Mouse (Mus musculus) limb, embryonic 11.5 days (tissue): ENCODE data around the gene Baiap2l1. TPM values are rescaled to one million over a fixed set of nuclear protein-coding genes. Genes with fewer than 3 reads are reported as not detected.

ENCODE experiments used
- ATAC-seq: fragments of 200-750 bp; cut with Nextera tagmentation; 2 replicates; pipeline ENCODE4 v1.8.0; 2017; ENCODE audit warnings: low read depth; ENCODE audit not compliant: insufficient number of reproducible peaks, low FRiP score, low TSS enrichment
- DNase-seq: peaks from one replicate; pipeline ENCODE4 v3.0.0-alpha.2; 2015; ENCODE audit warnings: low spot score
- H3K27ac ChIP-seq: fragments of 300-500 bp; sonication (generic); replicated peaks from 2 replicates; pipeline ENCODE4 v1.5.1; 2014; ENCODE audit warnings: low read depth, mild to moderate bottlenecking, low read length
- H3K27me3 ChIP-seq: fragments of 300-500 bp; sonication (generic); 2 replicates; pipeline ENCODE4 v1.6.1; 2014; ENCODE audit warnings: mild to moderate bottlenecking, low read length, mixed read lengths; ENCODE audit not compliant: control insufficient read depth, insufficient read depth
- H3K36me3 ChIP-seq: fragments of 300-500 bp; sonication (generic); 2 replicates; pipeline ENCODE4 v1.6.1; 2014; ENCODE audit warnings: mild to moderate bottlenecking, low read length, moderate library complexity, mixed read lengths; ENCODE audit not compliant: control insufficient read depth, insufficient read depth
- H3K4me1 ChIP-seq: fragments of 300-500 bp; sonication (generic); 2 replicates; pipeline ENCODE4 v1.6.1; 2014; ENCODE audit warnings: low read length, mixed read lengths; ENCODE audit not compliant: control insufficient read depth, insufficient read depth
- H3K4me2 ChIP-seq: fragments of 300-500 bp; sonication (generic); 2 replicates; pipeline ENCODE4 v1.6.1; 2014; ENCODE audit warnings: low read depth, mild to moderate bottlenecking, moderate library complexity; ENCODE audit not compliant: severe bottlenecking
- H3K4me3 ChIP-seq: fragments of 300-500 bp; sonication (generic); 2 replicates; pipeline ENCODE4 v1.5.1; 2014; ENCODE audit warnings: low read depth, low read length
- H3K9ac ChIP-seq: fragments of 300-500 bp; sonication (generic); 2 replicates; pipeline ENCODE4 v1.6.1; 2014; ENCODE audit warnings: mild to moderate bottlenecking, low read length
- H3K9me3 ChIP-seq: fragments of 300-500 bp; sonication (generic); 2 replicates; pipeline ENCODE4 v1.6.1; 2016; ENCODE audit warnings: low read length; ENCODE audit not compliant: control insufficient read depth
- WGBS: fragments of 180-500 bp; shearing (Covaris S2); extraction: QIAGEN DNeasy Blood & Tissue Kit; methylation state at CpG from one replicate; pipeline ENCODE4 v1.1.7; 2014; 5-methylcytosine and 5-hydroxymethylcytosine counted together
- polyA plus RNA-seq: library from polyadenylated mRNA; unstranded; fragments of >200 nt; fragmentation: Nextera tagmentation; extraction: Ambion mirVana; gene quantifications from 2 replicates; pipeline ENCODE4 v1.2.1, GENCODE M21; 2014

Gene Baiap2l1
- polyA plus RNA-seq, 1 experiment from 2014 or later = 4.0 TPM

GRCm38 (mm10) chr5:144221305-144221704 lies 136.6 kb downstream of the Baiap2l1 start:
- Histone ChIP-seq H3K36me3 (no peaks in the 10 kb centered on the region), H3K9me3 (no peaks in the 10 kb centered on the region), H3K27me3 (no peaks in the 10 kb centered on the region), H3K9ac (no peak overlapping the region), H3K4me3 (no peak overlapping the region), H3K27ac (no peak overlapping the region), H3K4me1 (peaks cover 4% of the 10 kb centered on the region), H3K4me2 (no peak overlapping the region)
- ATAC-seq = no peak
- DNase-seq = no peak
- WGBS = 69% methylated on average over 4 of the region's 4 CpGs

GRCm38 (mm10) chr5:144219936-144220335 lies 138.0 kb downstream of the Baiap2l1 start:
- H3K27me3 ChIP-seq = no peaks in the 10 kb centered on the region
- H3K4me1 ChIP-seq = peaks cover 4% of the 10 kb centered on the region
- H3K27ac ChIP-seq = no peak overlapping the region
- no peak overlapping the region for H3K4me2 ChIP-seq
- H3K36me3 ChIP-seq = no peaks in the 10 kb centered on the region
- no peak overlapping the region for H3K9ac ChIP-seq
- DNase-seq (no peak), ATAC-seq (no peak)
- H3K9me3 ChIP-seq = no peaks in the 10 kb centered on the region
- WGBS = 91% methylated on average over 5 of the region's 5 CpGs
- H3K4me3 ChIP-seq = no peak overlapping the region

DNA sequence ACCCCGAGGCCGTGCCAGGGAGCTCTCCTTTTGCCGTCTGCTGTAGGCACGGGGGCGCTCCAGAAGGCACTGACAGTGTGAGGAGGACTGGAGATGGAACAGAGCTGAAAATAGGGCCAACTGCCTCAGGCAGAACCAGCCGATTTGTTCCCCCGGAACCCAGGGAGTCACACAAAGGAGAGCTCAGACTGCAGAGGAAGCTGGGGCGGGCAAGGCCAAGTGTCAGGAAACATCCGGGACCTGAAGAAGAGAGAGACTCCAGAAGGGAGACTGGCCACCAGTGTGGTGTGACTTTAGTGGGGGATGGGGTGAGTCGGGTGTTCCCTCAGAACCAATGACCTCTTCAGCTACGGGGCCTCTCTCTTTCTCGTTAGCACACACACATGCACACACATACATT lies 138.6 kb downstream of the Baiap2l1 start:
- no peaks in the 10 kb centered on the region for H3K36me3 ChIP-seq
- WGBS = 75% methylated on average over 12 of the region's 12 CpGs
- ATAC-seq (no peak), DNase-seq (no peak)
- no peaks in the 10 kb centered on the region for H3K27me3 ChIP-seq
- no peak overlapping the region for H3K4me2 ChIP-seq
- no peak overlapping the region for H3K27ac ChIP-seq
- H3K9me3 ChIP-seq = no peaks in the 10 kb centered on the region
- peaks cover 4% of the 10 kb centered on the region for H3K4me1 ChIP-seq
- no peak overlapping the region for H3K4me3 ChIP-seq
- no peak overlapping the region for H3K9ac ChIP-seq

DNA sequence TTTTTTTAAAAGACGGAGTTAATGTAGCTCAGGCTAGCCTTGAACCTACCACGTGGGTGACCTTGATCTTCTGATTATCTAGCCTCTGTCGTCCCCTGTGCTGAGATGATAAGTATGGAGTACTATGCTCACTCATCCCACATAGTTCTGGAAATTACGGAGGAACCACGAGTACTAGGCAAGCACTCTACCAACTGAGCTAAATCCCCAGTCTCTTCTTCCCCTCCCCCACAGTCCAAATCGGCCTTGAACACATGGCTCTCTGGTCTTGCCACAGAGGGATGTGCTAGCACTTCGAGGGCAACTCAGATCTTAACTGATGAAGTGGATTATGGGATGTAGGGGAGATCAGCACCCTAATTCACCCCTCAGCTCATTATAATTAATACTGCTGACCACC lies 139.9 kb downstream of the Baiap2l1 start:
- no peak for ATAC-seq
- H3K36me3 ChIP-seq = no peaks in the 10 kb centered on the region
- H3K27ac ChIP-seq = no peak overlapping the region
- no peak overlapping the region for H3K4me3 ChIP-seq
- H3K9ac ChIP-seq = no peak overlapping the region
- no peaks in the 10 kb centered on the region for H3K9me3 ChIP-seq
- no peaks in the 10 kb centered on the region for H3K27me3 ChIP-seq
- H3K4me1 ChIP-seq = peaks cover 4% of the 10 kb centered on the region
- H3K4me2 ChIP-seq = no peak overlapping the region
- WGBS = 84% methylated on average over 7 of the region's 7 CpGs
- DNase-seq = no peak

DNA sequence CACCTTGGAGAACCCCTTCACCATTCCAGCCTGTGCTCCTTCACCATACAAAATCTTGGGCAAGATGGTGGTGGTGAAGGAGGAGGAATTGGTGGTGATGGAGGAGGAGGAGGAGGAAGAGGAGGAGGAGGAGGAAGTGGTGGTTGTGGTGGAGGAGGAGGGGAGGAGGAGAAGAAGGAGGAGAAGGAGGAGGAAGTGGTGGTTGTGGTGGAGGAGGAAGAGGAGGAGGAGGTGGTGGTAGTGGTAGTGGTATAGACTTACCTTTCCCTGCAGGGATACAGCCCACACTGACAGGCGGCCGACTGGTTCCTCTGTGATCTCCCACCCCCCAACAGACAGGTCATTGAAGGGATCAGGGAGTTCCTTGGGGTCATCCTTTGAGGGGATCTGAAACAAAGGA lies 141.9 kb downstream of the Baiap2l1 start:
- no peak overlapping the region for H3K4me2 ChIP-seq
- H3K36me3 ChIP-seq = 0 out of 2 replicates have a peak, but pooled peaks cover 2% of the 10 kb centered on the region

More for the DNA sequence above, 141.9 kb downstream of the Baiap2l1 start:
- no peak for ATAC-seq
- Histone ChIP-seq H3K27ac (no peak overlapping the region), H3K4me3 (no peak overlapping the region), H3K9ac (no peak overlapping the region), H3K27me3 (no peaks in the 10 kb centered on the region), H3K4me1 (no peaks in the 10 kb centered on the region), H3K9me3 (no peaks in the 10 kb centered on the region)
- no CpG with 5 or more reads among the region's 2 CpGs for WGBS
- no peak for DNase-seq

Other genes starting within 250 kb of the Baiap2l1 start
- 0.06 and 0.15 TPM in 2 replicates for gene Bhlha15, start 167.8 kb downstream of the Baiap2l1 start, polyA plus RNA-seq
- gene Tecpr1, start 134.5 kb downstream of the Baiap2l1 start, polyA plus RNA-seq = 11.3 and 13.5 TPM in 2 replicates
- gene Bri3, start 113.7 kb downstream of the Baiap2l1 start, polyA plus RNA-seq = 128 and 132 TPM in 2 replicates
- 0.17 and 0.23 TPM in 2 replicates for gene Nptx2, start 187.8 kb upstream of the Baiap2l1 start, polyA plus RNA-seq